Mouse (Mus musculus) lung, embryonic 15.5 days (tissue): Measurements from ENCODE around the gene Ifitm10. TPM values are rescaled to one million over a fixed set of nuclear protein-coding genes. Genes with fewer than 3 reads are reported as not detected.
"Not testable (repeated sequence)": the region's sequence is repeated elsewhere in the genome, so short reads cannot be mapped to it uniquely, and the experiment has no call there.

Source experiments
- ATAC-seq: fragments of 200-750 bp; cut with Nextera tagmentation; 2 replicates; pipeline ENCODE4 v1.8.0; 2017; ENCODE audit warnings: moderate number of reproducible peaks, borderline replicate concordance; ENCODE audit not compliant: low FRiP score, low TSS enrichment; ENCODE audit errors: extremely low read depth
- H3K27ac ChIP-seq: fragments of 300-500 bp; sonication (generic); 2 replicates; pipeline ENCODE4 v1.5.1; 2015; ENCODE audit warnings: moderate library complexity, mild to moderate bottlenecking, inconsistent platforms
- H3K27me3 ChIP-seq: fragments of 300-500 bp; sonication (generic); 2 replicates; pipeline ENCODE4 v1.6.1; 2015; ENCODE audit warnings: inconsistent platforms
- H3K36me3 ChIP-seq: fragments of 300-500 bp; sonication (generic); 2 replicates; pipeline ENCODE4 v1.6.1; 2015; ENCODE audit warnings: inconsistent platforms
- H3K4me1 ChIP-seq: fragments of 300-500 bp; sonication (generic); 2 replicates; pipeline ENCODE4 v1.6.1; 2015; ENCODE audit warnings: inconsistent platforms
- H3K4me2 ChIP-seq: fragments of 300-500 bp; sonication (generic); 2 replicates; pipeline ENCODE4 v1.6.1; 2015; ENCODE audit warnings: inconsistent platforms, mild to moderate bottlenecking, moderate library complexity
- H3K4me3 ChIP-seq: fragments of 300-500 bp; sonication (generic); 2 replicates; pipeline ENCODE4 v1.5.1; 2015; ENCODE audit warnings: mild to moderate bottlenecking, inconsistent platforms
- H3K9ac ChIP-seq: fragments of 300-500 bp; sonication (generic); 2 replicates; pipeline ENCODE4 v1.6.1; 2015; ENCODE audit warnings: inconsistent platforms
- H3K9me3 ChIP-seq: fragments of 300-500 bp; sonication (generic); 2 replicates; pipeline ENCODE4 v1.6.1; 2016; ENCODE audit warnings: inconsistent platforms
- WGBS: fragments of 180-500 bp; shearing (Covaris S2); methylation state at CpG from one replicate; pipeline ENCODE4 v1.1.7; 2015; 5-methylcytosine and 5-hydroxymethylcytosine counted together
- polyA plus RNA-seq: library from polyadenylated mRNA; unstranded; fragments of >200 nt; fragmentation: Nextera tagmentation; extraction: Ambion mirVana; gene quantifications from 2 replicates; pipeline ENCODE4 v1.2.1, GENCODE M21; 2015

The Ifitm10 gene
- polyA plus RNA-seq: 5.4 and 5.7 TPM in 2 replicates

DNA sequence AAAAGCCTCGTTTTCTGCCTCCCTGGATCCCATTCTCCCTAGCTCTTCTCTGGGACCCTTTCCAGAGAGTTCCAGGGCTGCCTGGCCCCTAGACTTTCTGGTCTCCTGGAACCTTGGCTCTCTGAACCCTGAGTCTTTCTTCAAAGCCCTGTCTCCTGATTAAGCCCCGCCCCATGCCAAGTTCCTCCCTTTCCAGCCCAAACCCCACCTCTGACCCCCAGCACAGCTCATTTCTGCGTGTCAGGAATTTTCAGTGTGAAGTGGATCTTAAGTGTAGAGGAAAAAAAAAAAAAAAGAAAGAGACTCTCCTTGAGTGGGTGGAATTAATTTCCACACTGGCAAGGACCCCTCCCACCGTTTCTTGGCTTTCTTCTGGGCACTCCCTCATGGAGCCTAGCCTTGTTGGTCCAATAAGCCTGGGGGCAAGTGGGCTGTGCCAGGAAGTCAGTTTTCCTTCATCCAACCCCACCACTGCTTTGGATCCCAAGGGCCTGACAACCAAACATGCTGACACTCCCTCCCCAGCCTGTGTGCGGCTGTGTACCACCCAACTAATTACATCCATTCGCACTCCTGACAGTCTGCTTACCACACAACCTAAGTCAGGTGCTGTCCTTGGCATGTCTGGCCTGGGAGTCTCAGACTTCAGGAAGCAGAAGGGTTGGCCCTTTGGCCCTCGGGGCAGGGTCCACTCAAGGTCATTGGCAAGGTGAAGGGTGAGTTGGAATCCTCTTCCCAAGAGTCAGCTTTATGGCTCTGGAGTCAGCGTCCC lies at the start of gene Ifitm10:
Gene Ifitm10, minus strand, starts transcription at position 113 of the 772 bp plus-strand sequence.
- Histone ChIP-seq H3K9ac (no peak within 1 kb of the TSS), H3K36me3 (peaks cover 28% of the 10 kb centered on the region), H3K27ac (no peak within 1 kb of the TSS), H3K4me1 (peaks cover 15% of the 10 kb centered on the region), H3K27me3 (peaks cover 41% of the 10 kb centered on the region), H3K4me2 (peak within 1 kb of the TSS; percentile 87; the same call in 1 of the 2 replicates), H3K4me3 (no peak within 1 kb of the TSS), H3K9me3 (no peaks in the 10 kb centered on the region)
- ATAC-seq: no peak
- WGBS: 68% methylated on average over 8 of the region's 8 CpGs

DNA sequence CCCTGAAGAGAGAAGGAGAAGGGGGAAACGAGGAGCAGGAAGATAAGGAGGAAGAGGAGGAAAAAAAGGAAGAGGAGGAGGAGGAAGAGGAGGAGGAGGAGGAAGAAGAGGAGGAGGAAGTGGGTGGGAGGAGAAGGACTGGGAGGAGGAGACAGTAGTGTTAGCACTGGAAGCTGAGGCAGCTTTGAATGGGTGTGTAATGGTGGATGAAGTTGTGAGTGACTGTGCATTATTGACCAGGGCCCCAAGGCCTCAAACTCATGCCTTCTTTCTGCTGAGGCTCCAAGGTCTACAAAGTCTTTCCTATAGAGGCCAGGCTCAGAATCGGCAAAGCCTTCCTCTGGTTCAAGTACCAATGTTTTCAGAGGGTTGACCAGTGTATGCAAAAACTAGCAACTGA lies 48.3 kb upstream of the Ifitm10 start:
- no peaks in the 10 kb centered on the region for H3K27me3 ChIP-seq
- WGBS: 58% methylated on average over 2 of the region's 2 CpGs
- ATAC-seq: no peak
- no peak overlapping the region for H3K27ac ChIP-seq
- H3K9me3 ChIP-seq: no peaks in the 10 kb centered on the region
- H3K4me1 ChIP-seq: no peaks in the 10 kb centered on the region
- H3K4me3 ChIP-seq: no peak overlapping the region
- no peaks in the 10 kb centered on the region for H3K36me3 ChIP-seq
- H3K9ac ChIP-seq: no peak overlapping the region
- no peak overlapping the region for H3K4me2 ChIP-seq

DNA sequence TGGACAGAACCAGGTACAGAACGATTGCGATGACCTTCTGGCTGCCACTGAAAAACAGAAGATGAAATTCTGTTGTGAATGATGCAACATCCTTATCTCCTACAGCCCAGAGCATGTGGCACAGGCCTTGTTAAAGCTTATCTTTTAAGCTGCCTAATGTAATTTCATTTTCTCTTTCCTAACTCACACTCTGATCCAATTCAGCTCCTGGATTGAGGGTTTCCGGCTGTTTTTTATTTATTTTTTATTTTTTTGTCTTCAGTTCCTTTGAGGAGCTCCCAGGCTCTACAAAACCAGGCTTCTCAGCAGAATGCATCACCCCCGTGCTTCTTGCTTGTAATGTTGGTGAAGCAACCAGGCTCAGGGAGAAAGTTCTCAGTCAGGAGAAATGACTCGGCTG lies 46.3 kb upstream of the Ifitm10 start:
- WGBS: 68% methylated on average over 5 of the region's 5 CpGs
- Histone ChIP-seq H3K27me3 (no peaks in the 10 kb centered on the region), H3K4me3 (no peak overlapping the region), H3K27ac (no peak overlapping the region), H3K9me3 (no peaks in the 10 kb centered on the region), H3K4me2 (no peak overlapping the region), H3K9ac (no peak overlapping the region), H3K36me3 (no peaks in the 10 kb centered on the region), H3K4me1 (peaks cover 8% of the 10 kb centered on the region)
- no peak for ATAC-seq

DNA sequence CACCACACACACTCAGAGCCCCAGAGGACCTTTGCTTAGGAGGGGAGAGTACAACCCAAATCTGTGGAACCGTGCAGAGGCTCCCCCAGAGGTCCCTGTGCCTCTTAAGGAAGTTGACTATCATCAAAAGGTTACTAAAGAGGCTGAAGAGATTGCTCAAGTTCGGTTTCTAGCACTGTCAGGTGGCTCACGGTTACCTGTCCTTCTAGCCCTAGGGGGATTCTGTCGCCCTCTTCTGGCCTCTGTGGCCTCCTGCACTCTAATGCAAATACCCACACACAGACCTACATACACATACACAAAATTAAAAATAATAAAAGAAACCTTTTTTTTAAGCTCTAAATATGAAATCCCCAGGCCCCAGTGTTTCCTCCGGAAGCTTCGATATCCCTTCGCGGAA lies 45.1 kb upstream of the Ifitm10 start:
- H3K9me3 ChIP-seq: no peaks in the 10 kb centered on the region
- ATAC-seq: no peak
- no peaks in the 10 kb centered on the region for H3K36me3 ChIP-seq
- no peak overlapping the region for H3K9ac ChIP-seq
- 86% methylated on average over 8 of the region's 8 CpGs for WGBS
- H3K4me1 ChIP-seq: peaks cover 9% of the 10 kb centered on the region
- no peak overlapping the region for H3K4me2 ChIP-seq
- no peak overlapping the region for H3K4me3 ChIP-seq
- no peaks in the 10 kb centered on the region for H3K27me3 ChIP-seq
- no peak overlapping the region for H3K27ac ChIP-seq

GRCm38 (mm10) chr7:142418027-142418426 lies 44.5 kb upstream of the Ifitm10 start:
- Histone ChIP-seq H3K4me2 (no peak overlapping the region), H3K4me3 (no peak overlapping the region), H3K9me3 (no peaks in the 10 kb centered on the region), H3K36me3 (no peaks in the 10 kb centered on the region), H3K27me3 (no peaks in the 10 kb centered on the region), H3K4me1 (peaks cover 9% of the 10 kb centered on the region), H3K27ac (no peak overlapping the region), H3K9ac (no peak overlapping the region)
- no peak for ATAC-seq
- WGBS: 89% methylated on average over 2 of the region's 2 CpGs

DNA sequence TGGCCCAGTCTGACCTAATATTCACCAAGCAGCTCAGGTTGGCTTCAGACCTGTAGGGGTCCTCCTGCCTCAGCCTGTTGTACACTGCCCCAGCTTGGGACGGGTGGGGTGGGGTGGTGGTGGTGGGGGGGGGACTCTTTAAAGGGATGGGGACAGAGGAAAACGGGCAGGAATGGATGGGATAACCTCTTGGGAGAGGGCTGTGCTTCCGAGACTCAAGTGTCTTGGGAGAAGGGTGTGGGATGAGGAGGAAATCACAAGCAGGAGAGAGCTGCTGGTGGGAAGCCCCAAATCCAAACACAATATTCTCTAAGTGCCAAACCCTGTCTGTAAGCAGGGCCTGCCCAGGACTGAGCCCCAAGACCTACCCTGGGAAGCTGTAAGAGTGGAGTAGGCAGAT lies 42.7 kb upstream of the Ifitm10 start:
- no peaks in the 10 kb centered on the region for H3K36me3 ChIP-seq
- 61% methylated on average over 3 of the region's 3 CpGs for WGBS

GRCm38 (mm10) chr7:142415314-142415713 lies 41.8 kb upstream of the Ifitm10 start:
- H3K27ac ChIP-seq: no peak overlapping the region
- H3K36me3 ChIP-seq: no peaks in the 10 kb centered on the region
- no peak overlapping the region for H3K4me2 ChIP-seq
- H3K9me3 ChIP-seq: no peaks in the 10 kb centered on the region
- no peak overlapping the region for H3K4me3 ChIP-seq
- WGBS: 45% methylated on average over 4 of the region's 4 CpGs
- no peaks in the 10 kb centered on the region for H3K27me3 ChIP-seq
- H3K4me1 ChIP-seq: peaks cover 9% of the 10 kb centered on the region
- ATAC-seq: no peak
- H3K9ac ChIP-seq: no peak overlapping the region

More for the DNA sequence above, 42.7 kb upstream of the Ifitm10 start:
- Histone ChIP-seq H3K4me1 (peaks cover 9% of the 10 kb centered on the region), H3K4me2 (no peak overlapping the region), H3K9me3 (no peaks in the 10 kb centered on the region), H3K27ac (no peak overlapping the region), H3K9ac (no peak overlapping the region), H3K27me3 (no peaks in the 10 kb centered on the region), H3K4me3 (no peak overlapping the region)
- ATAC-seq: no peak

DNA sequence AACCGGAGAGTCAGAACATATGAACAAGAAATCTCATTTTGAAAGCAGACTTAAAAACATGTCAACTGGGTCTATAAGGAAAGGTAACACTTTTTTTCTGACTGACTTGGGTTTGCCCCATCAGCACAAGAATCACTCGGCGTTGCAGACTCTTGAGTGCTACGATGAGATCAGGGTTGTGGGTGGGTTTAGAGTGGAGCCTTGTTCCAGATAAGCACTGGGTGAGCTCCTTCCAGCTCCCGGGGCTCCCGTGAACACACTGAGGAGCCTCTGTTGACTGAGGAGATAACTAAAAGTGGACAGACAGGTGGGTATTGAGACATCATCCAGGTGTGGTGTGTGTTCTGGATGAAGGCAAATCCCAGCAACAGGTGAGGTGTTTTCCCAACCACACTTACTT lies 39.7 kb upstream of the Ifitm10 start:
- Histone ChIP-seq H3K4me3 (no peak overlapping the region), H3K4me2 (no peak overlapping the region), H3K36me3 (no peaks in the 10 kb centered on the region), H3K27me3 (no peaks in the 10 kb centered on the region), H3K27ac (no peak overlapping the region), H3K9me3 (no peaks in the 10 kb centered on the region), H3K4me1 (peaks cover 9% of the 10 kb centered on the region), H3K9ac (no peak overlapping the region)
- 61% methylated on average over 6 of the region's 6 CpGs for WGBS
- no peak for ATAC-seq

DNA sequence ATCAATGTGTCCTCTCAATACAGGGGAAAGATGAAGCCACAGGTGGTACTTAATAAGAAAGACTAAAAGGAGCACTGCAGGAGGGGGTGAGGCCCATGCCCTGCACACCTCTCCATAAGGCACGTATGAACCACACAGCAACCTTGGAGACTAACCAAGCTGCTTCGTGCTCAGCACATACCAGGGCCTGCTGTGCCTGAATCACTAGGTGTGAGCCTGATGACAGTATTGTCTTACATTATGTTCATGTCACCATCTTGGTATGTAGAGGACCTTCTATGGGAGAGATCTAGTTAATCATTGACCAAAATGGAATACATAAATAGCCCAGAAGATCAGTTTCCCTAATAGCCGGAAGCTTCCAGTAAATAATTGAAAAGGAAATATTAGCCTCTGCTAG lies 36.0 kb upstream of the Ifitm10 start:
- no peak overlapping the region for H3K4me2 ChIP-seq
- 71% methylated on average over 3 of the region's 3 CpGs for WGBS
- no peak for ATAC-seq

GRCm38 (mm10) chr7:142408686-142409085 lies 35.1 kb upstream of the Ifitm10 start:
- 0 out of 2 replicates have a peak, but pooled peaks cover 1% of the 10 kb centered on the region for H3K4me1 ChIP-seq

More for the DNA sequence above, 36.0 kb upstream of the Ifitm10 start:
- H3K36me3 ChIP-seq: no peaks in the 10 kb centered on the region
- H3K4me1 ChIP-seq: no peaks in the 10 kb centered on the region
- H3K9ac ChIP-seq: no peak overlapping the region
- H3K4me3 ChIP-seq: no peak overlapping the region
- H3K27ac ChIP-seq: no peak overlapping the region
- H3K27me3 ChIP-seq: no peaks in the 10 kb centered on the region
- H3K9me3 ChIP-seq: no peaks in the 10 kb centered on the region

DNA sequence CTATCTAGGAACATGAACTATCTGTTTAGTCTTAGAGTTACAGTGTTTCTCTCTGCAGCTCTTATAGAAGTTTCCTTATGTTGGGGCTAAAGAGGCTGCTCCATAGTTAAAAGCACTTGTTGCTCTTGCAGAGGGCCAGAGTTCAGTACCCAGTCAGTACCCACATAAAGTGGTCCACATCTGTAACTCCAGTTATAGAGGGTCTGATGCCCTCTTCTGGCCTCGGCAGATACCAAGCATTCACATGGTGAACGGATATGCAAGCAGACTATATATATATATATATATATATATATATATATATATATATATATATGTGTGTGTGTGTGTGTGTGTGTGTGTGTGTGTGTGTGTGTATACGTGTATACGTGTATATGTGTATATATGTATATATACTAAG lies 34.4 kb upstream of the Ifitm10 start:
- WGBS: 48% methylated on average over 4 of the region's 4 CpGs
- Histone ChIP-seq H3K4me2 (no peak overlapping the region), H3K27ac (no peak overlapping the region), H3K36me3 (no peaks in the 10 kb centered on the region), H3K27me3 (no peaks in the 10 kb centered on the region), H3K4me3 (no peak overlapping the region), H3K9ac (no peak overlapping the region), H3K9me3 (no peaks in the 10 kb centered on the region), H3K4me1 (0 out of 2 replicates have a peak, but pooled peaks cover 4% of the 10 kb centered on the region)
- no peak for ATAC-seq

More at GRCm38 (mm10) chr7:142408686-142409085, 35.1 kb upstream of the Ifitm10 start:
- WGBS: 95% methylated on average over 8 of the region's 8 CpGs
- Histone ChIP-seq H3K4me2 (no peak overlapping the region), H3K27ac (no peak overlapping the region), H3K9me3 (no peaks in the 10 kb centered on the region), H3K9ac (no peak overlapping the region), H3K27me3 (no peaks in the 10 kb centered on the region), H3K4me3 (no peak overlapping the region), H3K36me3 (no peaks in the 10 kb centered on the region)
- no peak for ATAC-seq

DNA sequence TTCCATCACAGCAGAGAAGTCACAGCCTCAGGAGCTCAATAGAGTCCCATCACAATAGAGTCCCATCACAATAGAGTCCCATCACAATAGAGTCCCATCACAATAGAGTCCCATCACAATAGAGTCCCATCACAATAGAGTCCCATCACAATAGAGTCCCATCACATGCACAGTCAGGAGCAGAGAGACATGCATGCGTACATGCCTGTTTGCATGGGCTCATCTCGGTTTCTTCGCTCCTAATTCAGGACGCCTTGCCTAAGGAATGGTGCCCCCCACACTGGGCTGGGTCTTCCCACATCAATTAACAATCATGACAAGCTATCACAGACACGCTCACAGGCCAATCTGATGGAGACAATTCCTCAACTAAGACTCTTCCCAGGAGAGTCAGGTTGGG lies 31.6 kb upstream of the Ifitm10 start:
- H3K4me1 ChIP-seq, H3K27me3 ChIP-seq, H3K27ac ChIP-seq, H3K36me3 ChIP-seq, H3K4me3 ChIP-seq, H3K9ac ChIP-seq, H3K9me3 ChIP-seq, H3K4me2 ChIP-seq, ATAC-seq: not testable (repeated sequence)
- 89% methylated on average over 5 of the region's 5 CpGs for WGBS
